Mouse (Mus musculus): ENCODE data around the gene Hand2. TPM values are rescaled to one million over a fixed set of nuclear protein-coding genes. Genes with fewer than 3 reads are reported as not detected.

The Hand2 gene
- total RNA-seq, 1 experiment from 2014 or later: 40.4 TPM

- DNase-seq: no peak
Measured at GRCm38 (mm10) chr8:57342386-57343090, 21.8 kb downstream of the Hand2 start.

DNA sequence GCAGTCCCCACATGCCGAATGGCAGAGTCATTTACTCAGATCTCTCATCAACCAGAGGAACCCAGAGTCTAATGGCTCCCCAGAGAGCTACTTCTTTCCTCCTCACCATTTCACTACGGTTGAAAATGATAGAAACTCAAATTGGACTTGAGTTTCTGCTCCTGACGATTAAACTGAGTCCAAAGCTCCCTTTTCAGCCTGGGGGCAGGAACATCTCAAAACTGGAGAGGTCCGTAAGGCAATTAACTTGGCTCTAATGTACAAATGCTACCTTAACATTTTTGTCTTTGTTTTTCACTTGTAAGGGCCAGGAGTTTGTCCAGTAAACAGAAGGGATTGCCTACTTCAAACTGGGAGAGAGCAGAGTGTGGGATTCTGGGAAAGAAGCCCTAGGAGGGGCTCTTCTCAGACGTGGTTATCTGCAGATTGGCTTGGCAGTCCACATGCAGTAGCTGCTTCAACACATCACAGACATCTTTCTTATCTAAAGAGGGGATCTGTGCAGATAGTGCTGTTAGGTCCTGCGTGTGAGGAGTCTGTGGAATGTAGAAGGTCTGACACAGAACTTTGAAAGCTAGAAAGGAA is 23.0 kb downstream of the Hand2 start:
- DNase-seq: no peak

DNA sequence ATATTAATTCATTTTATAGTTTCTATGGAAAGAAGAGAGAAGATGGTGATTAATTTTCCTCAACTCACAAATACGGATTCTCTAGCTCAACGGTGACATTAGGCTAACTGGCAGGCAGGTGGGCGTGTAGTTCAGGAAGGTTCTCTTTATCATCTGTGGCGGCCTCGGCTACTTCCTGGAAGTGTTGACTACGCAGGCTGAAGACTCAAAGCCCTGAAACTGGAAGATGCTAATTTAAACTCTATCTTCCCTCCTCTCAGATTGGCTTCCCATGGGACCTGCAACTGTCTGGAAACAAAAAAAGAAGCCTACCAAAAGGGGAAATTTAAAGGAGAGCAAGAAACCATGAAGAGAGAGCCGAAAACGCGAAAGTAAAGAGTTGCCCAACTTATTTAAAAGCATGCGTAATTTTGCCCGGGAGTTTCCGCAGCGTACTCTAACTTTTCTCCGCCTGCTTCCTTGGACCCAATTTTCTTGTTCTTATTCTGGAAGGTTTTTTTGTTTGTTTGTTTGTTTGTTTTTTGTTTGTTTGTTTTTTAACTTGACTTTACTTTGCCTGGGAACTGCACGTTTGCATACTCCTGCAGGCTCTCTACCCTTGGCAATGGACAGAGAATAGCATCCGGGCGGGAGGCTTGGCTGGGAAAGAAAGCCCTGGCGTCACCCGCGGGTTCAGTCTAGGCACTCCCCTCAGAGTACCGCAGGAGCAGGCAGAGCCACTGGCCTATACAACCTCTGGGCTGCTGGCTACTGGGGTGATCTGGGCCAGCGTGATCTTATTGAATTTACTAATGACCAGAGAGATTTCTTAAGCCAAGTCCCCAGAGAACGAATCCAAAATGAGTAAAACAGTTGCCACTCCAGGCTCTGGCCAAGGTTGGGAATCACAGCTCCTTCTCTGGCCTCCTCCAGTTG is 24.4 kb downstream of the Hand2 start:
- no peak for DNase-seq

DNA sequence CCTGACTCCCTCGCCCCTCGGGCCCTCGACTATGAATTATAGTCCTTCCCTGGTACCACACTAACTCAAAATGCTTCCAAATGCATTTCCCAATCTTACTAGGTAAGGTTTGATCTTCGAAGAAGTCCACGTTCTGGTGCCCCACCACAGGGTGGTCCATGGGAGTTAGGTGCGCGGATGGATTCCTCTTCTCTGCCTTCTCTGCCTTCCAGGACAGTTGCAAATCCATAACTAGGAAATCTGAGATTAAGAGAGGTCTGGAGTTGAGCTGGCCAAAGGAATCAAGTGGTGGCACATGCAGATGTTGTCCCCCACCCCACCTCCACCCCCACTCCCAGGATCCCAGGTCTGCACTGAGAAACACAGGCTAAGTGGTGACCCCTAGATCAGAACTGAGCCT is 25.6 kb downstream of the Hand2 start:
- no peak for DNase-seq

DNA sequence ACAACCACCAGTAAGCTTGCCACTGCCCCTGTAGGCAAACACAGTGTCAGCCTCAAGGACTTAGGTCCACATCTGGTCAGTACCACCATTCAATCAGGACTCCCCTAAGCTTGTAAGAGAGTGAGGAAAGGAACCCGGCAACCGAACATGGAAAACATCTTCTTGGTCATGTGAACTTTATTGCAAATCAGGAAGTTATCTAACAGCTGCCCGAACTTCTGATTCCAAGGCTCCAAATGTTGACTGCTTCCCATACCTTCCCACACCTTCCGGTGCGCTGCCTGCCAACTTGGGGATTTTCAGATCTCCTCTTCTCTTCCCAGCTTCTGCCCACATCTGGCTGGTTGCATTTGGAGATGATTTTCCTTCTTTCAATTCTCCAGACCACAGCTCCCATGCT is 26.4 kb downstream of the Hand2 start:
- no peak for DNase-seq

DNA sequence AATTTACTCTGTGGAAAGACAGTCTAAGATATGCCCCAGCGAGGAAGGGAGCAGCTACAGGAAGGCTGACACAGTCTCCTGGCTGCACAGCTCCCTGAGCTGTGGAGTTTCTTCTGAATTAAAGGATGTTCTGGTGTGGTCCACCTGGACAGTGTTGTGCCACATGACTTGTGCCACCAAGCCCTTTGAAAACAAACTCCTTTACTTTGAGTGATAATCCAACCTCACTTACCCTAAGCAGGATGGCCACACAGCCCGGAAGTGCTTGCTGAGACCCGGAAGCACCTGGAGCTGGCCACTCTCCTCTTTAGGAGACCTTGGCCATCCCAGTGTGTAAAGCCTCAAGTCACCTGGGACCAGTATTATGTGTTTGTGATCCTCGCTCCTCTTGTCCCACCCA is 27.5 kb downstream of the Hand2 start:
- no peak for DNase-seq

DNA sequence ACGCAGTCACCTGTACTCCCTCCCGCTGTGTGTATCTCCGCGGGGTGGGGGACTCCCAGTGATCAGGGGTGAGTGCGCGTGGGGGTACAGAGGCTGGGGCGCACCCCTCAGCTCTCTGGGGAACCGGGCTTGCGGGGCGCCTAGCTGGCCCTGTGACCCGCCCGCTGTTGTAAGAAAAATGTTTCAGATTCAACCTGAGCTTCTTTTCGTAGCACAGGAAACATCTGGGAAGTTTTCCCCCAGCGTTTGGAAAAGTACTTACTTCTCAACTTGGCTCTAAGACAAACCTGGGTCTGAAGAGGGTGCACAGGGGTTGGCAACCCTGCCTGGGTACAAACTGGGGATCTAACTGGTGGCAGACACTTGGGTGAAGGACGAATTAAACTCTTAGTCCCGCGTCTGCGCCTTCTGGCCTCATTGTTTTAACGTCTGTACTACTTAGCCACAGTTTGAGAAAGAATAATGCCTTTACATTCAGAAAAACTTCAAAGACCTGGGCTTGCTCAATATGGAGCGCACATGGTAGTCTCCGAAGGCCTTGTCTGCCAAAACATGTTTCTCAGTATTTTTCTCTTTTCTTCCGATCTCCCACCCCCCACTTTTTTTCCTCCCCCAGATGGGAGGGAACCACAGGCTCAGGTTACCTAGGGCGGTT is 28.2 kb downstream of the Hand2 start:
- DNase-seq: no peak

- no peak for DNase-seq
Measured at GRCm38 (mm10) chr8:57351861-57352260, 31.1 kb downstream of the Hand2 start.

DNA sequence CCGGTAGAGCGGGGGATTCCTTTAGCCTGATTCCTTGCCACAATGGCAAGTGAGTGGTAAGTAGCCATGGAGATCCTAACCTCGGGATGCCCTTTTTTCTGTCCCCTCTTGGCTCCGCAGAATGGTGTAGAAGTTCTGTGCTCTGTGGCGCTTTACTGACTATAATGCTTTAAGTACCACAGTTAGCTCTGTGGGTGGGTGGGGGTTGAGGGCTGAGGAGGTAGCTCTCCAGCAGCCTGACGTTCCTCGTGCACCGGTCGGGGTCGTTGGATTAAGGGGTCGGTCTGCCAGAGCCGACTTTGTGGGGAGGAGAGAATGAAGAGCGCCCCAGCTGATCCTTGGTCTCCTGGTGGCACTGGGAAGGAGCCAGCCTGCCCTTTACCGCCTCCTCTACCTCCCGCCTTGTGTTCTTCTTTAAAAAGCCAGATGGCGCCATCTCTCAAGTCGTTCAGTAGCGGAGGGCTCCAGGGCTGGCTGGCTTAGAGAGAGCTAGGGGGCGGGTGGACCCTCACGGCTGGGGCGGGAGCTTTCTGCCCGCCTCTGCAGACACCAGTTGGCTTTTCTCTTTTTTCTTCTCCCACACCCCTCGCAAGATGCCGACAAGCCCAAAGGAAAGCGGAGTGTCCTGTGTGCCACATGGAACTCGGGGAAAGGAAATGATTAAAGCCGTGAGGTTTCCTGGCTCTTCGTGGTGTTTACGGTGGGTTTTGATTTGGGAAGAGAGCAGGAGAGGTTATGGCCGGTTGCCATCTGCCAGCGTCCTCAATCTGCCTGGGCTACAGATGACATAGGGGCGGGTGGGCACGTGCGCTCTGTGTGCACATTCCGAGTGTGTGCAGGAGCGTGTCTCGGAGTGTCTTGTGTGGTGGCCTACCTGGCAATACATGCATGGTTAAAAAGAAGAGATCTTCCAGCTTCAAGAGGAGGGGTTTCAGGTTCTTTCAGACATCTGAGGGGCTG is 32.8 kb downstream of the Hand2 start:
- peak; percentile 29 for DNase-seq

GRCm38 (mm10) chr8:57354876-57355275 is 34.1 kb downstream of the Hand2 start:
- DNase-seq: no peak

- no peak for DNase-seq
Measured at GRCm38 (mm10) chr8:57356529-57357325, 35.9 kb downstream of the Hand2 start.

GRCm38 (mm10) chr8:57360493-57360892 is 39.7 kb downstream of the Hand2 start:
- no peak for DNase-seq

DNA sequence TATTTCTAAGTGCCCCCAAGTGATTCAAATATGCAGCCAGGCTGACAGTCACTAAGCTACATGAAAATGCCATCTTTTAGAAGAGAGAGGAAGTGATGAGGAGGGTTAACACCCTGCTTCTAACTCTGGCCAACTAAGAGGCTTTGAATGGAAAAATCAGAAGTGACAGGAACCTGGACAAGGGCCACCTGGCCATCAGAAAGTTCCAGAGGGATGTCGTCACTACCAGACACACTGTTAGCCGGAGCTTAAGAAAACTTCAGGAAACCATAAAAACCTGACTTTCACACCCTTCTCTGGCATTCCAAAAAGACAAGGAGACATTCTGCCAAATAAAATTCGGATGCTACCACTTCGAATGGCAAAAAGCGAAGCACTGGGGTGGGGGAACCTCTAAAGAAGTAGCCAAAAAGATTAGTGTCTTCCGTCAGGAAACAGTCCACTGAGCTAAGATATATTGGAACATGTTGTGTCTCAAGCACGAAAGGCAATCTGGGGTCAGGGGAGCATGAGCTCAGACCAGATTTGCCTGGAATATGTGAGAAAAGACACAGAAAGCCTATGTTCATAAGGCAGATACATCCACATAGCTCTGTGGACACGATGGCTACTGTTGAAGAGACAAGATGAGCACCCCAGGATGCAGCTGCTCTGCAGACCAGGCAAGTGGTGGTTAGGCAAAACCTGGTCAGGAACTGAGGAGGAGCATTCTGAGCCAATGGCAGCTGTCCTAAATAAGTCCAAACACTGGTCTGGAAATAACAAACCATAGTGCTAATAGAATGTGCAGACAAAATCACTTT is 40.4 kb downstream of the Hand2 start:
- DNase-seq: no peak

GRCm38 (mm10) chr8:57362881-57363280 is 42.1 kb downstream of the Hand2 start:
- DNase-seq: peak; percentile 53

DNA sequence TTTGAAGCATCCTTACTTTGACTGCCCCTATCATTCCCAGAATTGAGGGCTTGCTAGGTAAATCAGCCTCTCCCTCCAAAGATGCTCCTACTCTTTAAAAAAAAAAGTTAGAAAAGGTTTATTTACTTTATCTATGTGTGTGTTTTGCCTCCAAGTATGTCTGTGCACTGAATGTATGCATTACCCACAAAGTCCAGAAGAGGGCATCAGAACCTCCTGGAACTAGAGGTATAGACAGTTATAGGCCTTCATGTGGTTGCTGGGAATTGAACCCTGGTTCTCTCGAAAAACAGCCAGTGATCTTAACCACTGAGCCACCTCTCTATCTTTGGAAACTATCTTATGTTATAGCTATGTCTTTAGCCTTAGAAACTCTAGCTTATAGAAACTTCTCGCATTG is 53.3 kb downstream of the Hand2 start:
- no peak for DNase-seq

Measured in adrenal gland, postnatal 25 days (tissue).